Mouse (Mus musculus) CH12.LX (cell line): Measurements from ENCODE around the gene Mrgprg.

Experiments
- BHLHE40 ChIP-seq: IDR thresholded peaks from 2 replicates; pipeline ENCODE4 v1.6.1; 2011; ENCODE audit warnings: mild to moderate bottlenecking, low read depth, low read length, improper control_type of control experiment
- CTCF ChIP-seq, 2 experiments: IDR thresholded peaks in 1 of 2; conservative IDR thresholded peaks in 1 of 2; 2 replicates each; pipeline ENCODE4 v1.5.1; 2011 to 2012; ENCODE audit warnings: low read depth in 2 of 2, low read length in 2 of 2, improper control_type of control experiment in 1 of 2, inconsistent platforms in 1 of 2, mild to moderate bottlenecking in 1 of 2, moderate library complexity in 1 of 2
- E2F4 ChIP-seq: IDR thresholded peaks from 2 replicates; pipeline ENCODE4 v1.6.1; 2011; ENCODE audit warnings: low read depth, low read length, improper control_type of control experiment; ENCODE audit not compliant: insufficient replicate concordance
- ELF1 ChIP-seq: IDR thresholded peaks from 2 replicates; pipeline ENCODE4 v1.6.1; 2014; ENCODE audit warnings: low read depth, mild to moderate bottlenecking, inconsistent platforms, low read length, improper control_type of control experiment
- EP300 ChIP-seq: IDR thresholded peaks from 2 replicates; pipeline ENCODE4 v1.6.1; 2011; ENCODE audit warnings: low read length, improper control_type of control experiment
- JUND ChIP-seq: conservative IDR thresholded peaks from 2 replicates; pipeline ENCODE4 v1.6.1; 2011; ENCODE audit warnings: low read depth, low read length, improper control_type of control experiment
- MAFK ChIP-seq: IDR thresholded peaks from 2 replicates; pipeline ENCODE4 v1.6.1; 2011; ENCODE audit warnings: low read length, improper control_type of control experiment; ENCODE audit not compliant: insufficient replicate concordance
- MAX ChIP-seq: IDR thresholded peaks from 2 replicates; pipeline ENCODE4 v1.6.1; 2011; ENCODE audit warnings: low read length, improper control_type of control experiment
- NRF1 ChIP-seq: IDR thresholded peaks from 2 replicates; pipeline ENCODE4 v1.6.1; 2014; ENCODE audit warnings: low read depth, mild to moderate bottlenecking, inconsistent platforms, low read length, improper control_type of control experiment, moderate library complexity
- POLR2A ChIP-seq: IDR thresholded peaks from 2 replicates; pipeline ENCODE4 v1.6.1; 2011; ENCODE audit warnings: low read depth, mild to moderate bottlenecking, improper control_type of control experiment, low read length
- USF1 ChIP-seq: IDR thresholded peaks from 2 replicates; pipeline ENCODE4 v1.6.1; 2014; ENCODE audit warnings: low read depth, mild to moderate bottlenecking, inconsistent platforms, low read length, improper control_type of control experiment

- TF ChIP-seq NRF1 (no peak), CTCF (conservative IDR thresholded peaks at IDR 0.05 in 1 of 2, IDR thresholded peaks at IDR 0.05 in 1 of 2; ENCODE audit: low read depth in 2 of 2, low read length in 2 of 2) (no peak), POLR2A (no peak), USF1 (no peak), EP300 (no peak), MAFK (no peak), ELF1 (no peak), MAX (no peak), JUND (no peak), E2F4 (no peak), BHLHE40 (no peak)
Measured at GRCm38 (mm10) chr7:143738601-143739006, 28.2 kb downstream of the Mrgprg start.
